In the genomic region with DNA sequence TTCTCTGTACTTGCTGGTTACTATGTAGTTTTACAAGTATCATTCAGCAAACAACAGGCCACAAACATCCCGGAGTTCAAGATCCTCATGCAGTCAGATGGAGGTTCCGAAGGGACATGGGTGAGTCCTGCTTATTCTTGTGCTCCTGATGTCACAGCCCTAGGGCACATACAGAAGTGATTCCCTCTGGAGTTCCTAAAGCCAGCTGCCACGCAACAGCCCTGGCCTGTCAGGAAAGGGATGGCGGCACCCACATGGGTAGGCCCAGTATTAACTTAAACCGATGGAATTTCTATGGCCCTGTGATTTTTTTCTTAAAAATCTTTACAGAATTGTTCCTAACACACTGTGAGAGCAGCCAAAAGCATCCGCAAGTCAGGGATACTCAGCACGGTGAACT, we compare ENCODE assay signal across 20 mouse cellular contexts. TPM values are rescaled to one million over a fixed set of nuclear protein-coding genes. Genes with fewer than 3 reads are reported as not detected.
A peak's percentile ranks its signal among the peaks of the same experiment; 100 is the strongest.
DNase-seq lines count a peak whose midpoint lies in the region; ATAC-seq and TF ChIP-seq lines count a peak whose summit lies in the region.
"Had no signal": no experiment of that assay in that cellular context is flagged by ENCODE, and none has a peak within 500 bp of the region (broad histone marks: within the 10 kb centered on the region; RNA-seq: fewer than 3 reads in every experiment).

No protein-coding gene starts in this region.

- intact Hi-C loops in heart, postnatal 25 days (cut with DNase I), result no loop called here

- WGBS in embryonic facial prominence, embryonic 14.5 days, result 33% methylated on average over 7 of the region's 7 CpGs
- 44% methylated on average over 7 of the region's 7 CpGs for WGBS in limb, embryonic 15.5 days
- WGBS in thymus, adult 2 months, result 96% methylated on average over 7 of the region's 7 CpGs
- 84% methylated on average over 7 of the region's 7 CpGs for WGBS in forebrain, postnatal 0 days

- no peak overlapping the region for H3K4me2 ChIP-seq in embryonic facial prominence, embryonic 14.5 days (ENCODE audit: low read depth, low read length)
- no peak overlapping the region for H3K4me2 ChIP-seq in limb, embryonic 15.5 days
- no peak overlapping the region for H3K4me2 ChIP-seq in forebrain, postnatal 0 days (ENCODE audit: low read depth)
- H3K4me2 ChIP-seq: hindbrain, embryonic 13.5 days; intestine, embryonic 15.5 days; midbrain, embryonic 13.5 days; neural tube, embryonic 13.5 days had no signal

- 0 out of 2 replicates have a peak, but pooled peaks cover 3% of the 10 kb centered on the region for H3K9me3 ChIP-seq in embryonic facial prominence, embryonic 14.5 days (ENCODE audit: control insufficient read depth, low read length)
- no peaks in the 10 kb centered on the region for H3K9me3 ChIP-seq in limb, embryonic 15.5 days
- no peaks in the 10 kb centered on the region for H3K9me3 ChIP-seq in forebrain, postnatal 0 days (ENCODE audit: low read length)
- H3K9me3 ChIP-seq: hindbrain, embryonic 13.5 days; intestine, embryonic 15.5 days; midbrain, embryonic 13.5 days had no signal

- peak; percentile 93 for DNase-seq in heart, adult 11 months
- no peak for DNase-seq in heart, postnatal 25 days (ENCODE audit: low spot score)
- peak; percentile 55 for DNase-seq in MN1 (ENCODE audit: low spot score)
- no peak for DNase-seq in embryonic facial prominence, embryonic 14.5 days (ENCODE audit: low spot score)
- no peak for DNase-seq in thymus, adult 2 months
- DNase-seq in B cell, adult 2 months, result no peak
- DNase-seq in forebrain, postnatal 0 days, result no peak
- DNase-seq: adrenal gland, postnatal 25 days; cerebellum, adult 18-20 months; cerebellum, postnatal 25 days; left cerebral cortex, postnatal 4 days; lung, postnatal 10 days; thymus, postnatal 4 days had no signal

- peaks cover 15% of the 10 kb centered on the region; the same call in 1 of the 2 replicates for H3K4me1 ChIP-seq in embryonic facial prominence, embryonic 14.5 days (ENCODE audit: control insufficient read depth, insufficient read depth, low read length)
- H3K4me1 ChIP-seq in limb, embryonic 15.5 days, result 0 out of 2 replicates have a peak, but pooled peaks cover 16% of the 10 kb centered on the region
- peaks cover 3% of the 10 kb centered on the region for H3K4me1 ChIP-seq in thymus, adult 2 months (replicated peaks; ENCODE audit: control insufficient read depth, insufficient read depth, low read length)
- no peaks in the 10 kb centered on the region for H3K4me1 ChIP-seq in forebrain, postnatal 0 days (ENCODE audit: insufficient read depth)
- H3K4me1 ChIP-seq: intestine, embryonic 15.5 days; midbrain, embryonic 13.5 days had no signal

- H3K4me3 ChIP-seq in embryonic facial prominence, embryonic 14.5 days (ENCODE audit: low read depth, low read length), result no peak overlapping the region
- H3K4me3 ChIP-seq in limb, embryonic 15.5 days, result no peak overlapping the region
- no peak overlapping the region for H3K4me3 ChIP-seq in thymus, adult 2 months (ENCODE audit: control insufficient read depth, insufficient read depth, low read length)
- H3K4me3 ChIP-seq in forebrain, postnatal 0 days (ENCODE audit: low read depth, low read length), result no peak overlapping the region
- H3K4me3 ChIP-seq: hindbrain, embryonic 13.5 days; intestine, embryonic 15.5 days; midbrain, embryonic 13.5 days; neural tube, embryonic 13.5 days had no signal

- no peak for TF ChIP-seq CTCF in thymus, adult 2 months (IDR thresholded peaks at IDR 0.05; ENCODE audit: borderline replicate concordance, control insufficient read depth, extremely low read depth, insufficient read depth, low read length, poor library complexity)
- no peak for TF ChIP-seq CTCF in forebrain, postnatal 0 days (IDR thresholded peaks at IDR 0.05; ENCODE audit: low read depth)

- no peak for ATAC-seq in embryonic facial prominence, embryonic 14.5 days (ENCODE audit: low read depth)
- ATAC-seq in limb, embryonic 15.5 days (ENCODE audit: insufficient number of reproducible peaks, low FRiP score, low TSS enrichment, low read depth), result no peak
- ATAC-seq in forebrain, postnatal 0 days, result no peak
- ATAC-seq: intestine, embryonic 15.5 days; midbrain, embryonic 13.5 days had no signal

- H3K27ac ChIP-seq in embryonic facial prominence, embryonic 14.5 days (replicated peaks; ENCODE audit: low read depth, low read length), result peak overlapping the region; percentile 57
- 0 out of 2 replicates have a peak overlapping the region, but pooled peaks have one; percentile 14 for H3K27ac ChIP-seq in limb, embryonic 15.5 days
- H3K27ac ChIP-seq in thymus, adult 2 months (ENCODE audit: control insufficient read depth, insufficient read depth, low read length), result no peak overlapping the region; the same call in 1 of the 2 replicates
- H3K27ac ChIP-seq in forebrain, postnatal 0 days (ENCODE audit: low read depth, low read length), result no peak overlapping the region
- H3K27ac ChIP-seq: hindbrain, embryonic 13.5 days; intestine, embryonic 15.5 days; liver, embryonic 14.5 days; midbrain, embryonic 13.5 days; neural tube, embryonic 13.5 days had no signal

- peak overlapping the region; percentile 30; the same call in 1 of the 2 replicates for H3K9ac ChIP-seq in embryonic facial prominence, embryonic 14.5 days (ENCODE audit: low read depth, low read length)
- no peak overlapping the region for H3K9ac ChIP-seq in limb, embryonic 15.5 days
- H3K9ac ChIP-seq in forebrain, postnatal 0 days, result no peak overlapping the region
- H3K9ac ChIP-seq: hindbrain, embryonic 13.5 days; intestine, embryonic 15.5 days; liver, embryonic 14.5 days; midbrain, embryonic 13.5 days; neural tube, embryonic 13.5 days had no signal

- no peaks in the 10 kb centered on the region for H3K27me3 ChIP-seq in embryonic facial prominence, embryonic 14.5 days (replicated peaks; ENCODE audit: control insufficient read depth, insufficient read depth, low read length)
- no peaks in the 10 kb centered on the region for H3K27me3 ChIP-seq in limb, embryonic 15.5 days
- H3K27me3 ChIP-seq in thymus, adult 2 months (ENCODE audit: control insufficient read depth, insufficient read depth, low read length), result no peaks in the 10 kb centered on the region
- no peaks in the 10 kb centered on the region for H3K27me3 ChIP-seq in forebrain, postnatal 0 days (ENCODE audit: insufficient read depth, low read length)
- H3K27me3 ChIP-seq: CH12.LX; hindbrain, embryonic 13.5 days; intestine, embryonic 15.5 days; midbrain, embryonic 13.5 days; neural tube, embryonic 13.5 days had no signal

- TF ChIP-seq POLR2A in thymus, adult 2 months (IDR thresholded peaks at IDR 0.05; ENCODE audit: control insufficient read depth, extremely low read depth, insufficient read depth, low read length, poor library complexity), result no peak

- H3K36me3 ChIP-seq in embryonic facial prominence, embryonic 14.5 days (ENCODE audit: control insufficient read depth, insufficient read depth, low read length), result peaks cover 18% of the 10 kb centered on the region; the same call in 1 of the 2 replicates
- H3K36me3 ChIP-seq in limb, embryonic 15.5 days, result peaks cover 11% of the 10 kb centered on the region
- no peaks in the 10 kb centered on the region; the same call in 1 of the 2 replicates for H3K36me3 ChIP-seq in thymus, adult 2 months (ENCODE audit: control insufficient read depth, insufficient read depth, low read length)
- peaks cover 7% of the 10 kb centered on the region; the same call in 1 of the 2 replicates for H3K36me3 ChIP-seq in forebrain, postnatal 0 days (ENCODE audit: insufficient read depth)
- H3K36me3 ChIP-seq: intestine, embryonic 15.5 days had no signal

RNA-seq across cellular contexts. Expression of a gene that starts 10.6 kb away (rescaled TPM):
- 1 to 10 TPM; 1.7 to 3.0 TPM for total RNA-seq in heart, postnatal 25 days (2021)
- polyA plus RNA-seq in embryonic facial prominence, embryonic 14.5 days (2014; fragmentation: Nextera tagmentation; extraction: Ambion mirVana), result 1.5 and 1.6 TPM in 2 replicates
- polyA plus RNA-seq in limb, embryonic 15.5 days (2015; fragmentation: Nextera tagmentation; extraction: Ambion mirVana), result 2.3 TPM in 2 replicates
- polyA plus RNA-seq in thymus, adult 2 months (2012; rRNA removed), result 0.64 and 0.74 TPM in 2 replicates
- 2.8 and 6.4 TPM in 2 replicates for total RNA-seq in forebrain, postnatal 0 days (2014; rRNA removed)
- 0.58 and 0.73 TPM in 2 replicates for polyA plus RNA-seq in forebrain, postnatal 0 days (2015; fragmentation: Nextera tagmentation; extraction: Ambion mirVana)
- total RNA-seq: CH12.LX had no signal

RNA-seq across cellular contexts. Expression of a gene that starts 30.6 kb away (rescaled TPM):
- total RNA-seq in heart, postnatal 25 days (2021), result 10 to 100 TPM; 71.0 to 71.6 TPM
- 130 and 138 TPM in 2 replicates for polyA plus RNA-seq in embryonic facial prominence, embryonic 14.5 days (2014; fragmentation: Nextera tagmentation; extraction: Ambion mirVana)
- polyA plus RNA-seq in limb, embryonic 15.5 days (2015; fragmentation: Nextera tagmentation; extraction: Ambion mirVana), result 122 and 127 TPM in 2 replicates
- polyA plus RNA-seq in thymus, adult 2 months (2012; rRNA removed), result 54.9 and 60.1 TPM in 2 replicates
- 86.3 and 111 TPM in 2 replicates for total RNA-seq in forebrain, postnatal 0 days (2014; rRNA removed)
- 117 and 146 TPM in 2 replicates for polyA plus RNA-seq in forebrain, postnatal 0 days (2015; fragmentation: Nextera tagmentation; extraction: Ambion mirVana)

Comparison
In these comparisons a context has a peak if more than half of its experiments do, and no peak if none do; other contexts are left out.
1. DNase-seq: peak in heart, adult 11 months (single experiment) and MN1 (single experiment); none in heart, postnatal 25 days (single experiment), embryonic facial prominence, embryonic 14.5 days (single experiment), thymus, adult 2 months (single experiment), B cell, adult 2 months (0 of 2) and forebrain, postnatal 0 days (single experiment).
2. H3K27ac ChIP-seq: peak in embryonic facial prominence, embryonic 14.5 days (single experiment) and limb, embryonic 15.5 days (single experiment); none in thymus, adult 2 months (single experiment) and forebrain, postnatal 0 days (single experiment).